Mouse (Mus musculus): ENCODE results near the gene Dmrtc2. TPM values are rescaled to one million over a fixed set of nuclear protein-coding genes. Genes with fewer than 3 reads are reported as not detected.
A peak's percentile ranks its signal among the peaks of the same experiment; 100 is the strongest.
"Not testable (repeated sequence)": the region's sequence is repeated elsewhere in the genome, so short reads cannot be mapped to it uniquely, and the experiment has no call there.

The Dmrtc2 gene
- polyA plus RNA-seq (2017; shearing (Covaris generic)), result not detected

DNA sequence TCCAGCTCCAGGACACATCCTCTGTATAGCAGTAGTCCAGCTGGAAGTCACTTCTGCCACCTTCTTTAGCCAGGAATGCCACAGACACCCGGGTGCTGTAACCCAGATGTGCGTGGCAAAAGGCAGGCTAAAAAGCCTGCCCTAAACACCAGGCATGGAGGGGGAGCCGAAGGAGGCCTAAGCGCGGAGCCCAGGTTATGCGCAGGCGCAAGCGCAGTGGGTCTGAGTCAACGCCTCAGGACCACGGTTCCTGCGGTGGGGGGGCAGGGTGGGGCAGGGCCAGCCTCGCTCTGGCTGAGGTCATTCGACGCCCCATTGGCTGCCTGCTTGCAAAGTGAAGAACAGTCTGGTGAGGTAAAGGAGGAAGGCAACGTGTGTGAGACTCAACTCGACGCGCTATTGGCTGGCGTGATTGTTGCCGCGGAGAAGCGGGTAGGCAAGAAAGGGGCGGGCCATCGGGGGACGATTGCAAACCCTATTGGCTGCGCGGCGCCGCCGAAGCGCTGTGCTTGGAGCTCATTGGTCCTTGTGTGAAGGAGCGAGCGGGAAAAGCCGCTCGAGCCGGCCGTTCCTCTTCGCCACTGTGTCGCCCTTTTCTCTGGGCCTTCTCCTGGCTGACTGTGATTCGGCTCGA lies at the start of gene Dmrtc2, which contains the start of gene Lypd4:
Gene Dmrtc2, plus strand, starts transcription at position 526 of the 634 bp plus-strand sequence.
Gene Lypd4, minus strand, starts transcription at position 410 of the 634 bp plus-strand sequence.
- ATAC-seq, result no peak

DNA sequence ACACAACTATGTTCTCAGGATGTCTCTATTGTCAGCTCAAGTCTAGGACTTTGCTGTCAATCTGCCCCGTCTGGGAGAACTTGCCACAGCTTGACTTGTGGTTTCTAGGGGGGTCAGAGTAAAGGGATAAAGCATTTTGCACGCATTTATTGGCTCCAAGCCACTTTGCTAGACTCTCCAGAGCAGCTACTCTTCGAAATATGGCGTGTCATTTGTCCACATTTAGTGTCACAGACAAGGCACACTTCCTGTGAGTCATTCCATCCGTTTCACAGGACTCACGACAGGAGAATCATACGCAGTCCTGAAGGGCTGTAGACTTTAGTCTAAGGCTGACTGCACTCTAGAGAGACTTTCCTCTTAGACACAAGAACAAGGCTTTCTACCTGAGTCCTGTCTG lies 45.4 kb upstream of the Dmrtc2 start:
- ATAC-seq, result no peak

DNA sequence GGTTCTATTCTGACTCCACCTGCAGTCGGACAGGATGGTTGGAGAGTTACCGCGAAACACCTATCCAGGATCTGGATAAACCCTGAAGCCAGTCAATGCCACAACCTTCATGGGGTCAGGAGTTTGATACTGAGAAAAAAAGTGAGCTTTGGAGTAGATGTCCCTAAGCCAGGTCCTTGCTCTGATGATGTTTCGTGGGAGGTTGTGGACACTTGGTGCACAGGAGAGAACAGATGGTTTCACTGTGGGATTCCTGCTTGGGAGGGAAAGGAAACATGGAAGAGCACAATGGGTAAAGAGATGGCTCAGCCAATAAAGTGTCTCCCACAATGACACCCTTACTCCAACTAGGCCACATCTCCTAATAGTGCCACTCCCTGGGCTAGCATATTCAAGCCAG lies 42.7 kb upstream of the Dmrtc2 start:
- no peak for ATAC-seq

DNA sequence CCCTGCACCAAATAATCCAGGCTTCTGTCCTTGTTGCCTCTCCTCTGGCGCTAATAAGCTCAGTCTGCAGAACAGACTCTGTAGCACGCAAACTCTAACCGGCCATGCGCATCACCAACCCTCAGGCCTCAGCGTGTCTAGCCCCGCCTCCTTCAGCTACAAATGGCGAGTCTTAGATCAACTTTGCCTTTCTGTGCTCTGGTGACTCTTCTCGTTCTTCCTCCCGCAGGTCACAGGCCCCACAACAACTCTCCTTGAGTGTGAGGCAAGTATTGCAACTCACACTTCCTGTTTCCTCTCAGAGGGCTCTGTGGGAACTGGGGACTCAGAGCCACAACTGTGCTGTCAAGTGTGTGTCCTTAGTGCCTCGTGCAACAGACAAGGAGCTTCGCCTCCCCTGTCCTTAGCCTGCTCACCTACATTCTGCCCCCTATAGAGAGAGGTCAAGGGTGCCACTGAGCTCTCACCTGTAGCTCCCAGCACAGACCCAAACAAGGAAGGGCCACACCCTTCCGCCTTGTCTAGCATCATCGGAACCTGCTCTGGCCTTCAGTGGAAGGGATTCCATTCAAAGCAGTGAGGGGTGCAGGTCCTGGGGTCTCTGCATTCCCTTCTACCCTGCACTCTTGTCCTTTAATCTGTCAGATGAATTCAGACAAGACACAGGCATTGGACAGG lies 31.0 kb upstream of the Dmrtc2 start:
- ATAC-seq, result peak; percentile 92

DNA sequence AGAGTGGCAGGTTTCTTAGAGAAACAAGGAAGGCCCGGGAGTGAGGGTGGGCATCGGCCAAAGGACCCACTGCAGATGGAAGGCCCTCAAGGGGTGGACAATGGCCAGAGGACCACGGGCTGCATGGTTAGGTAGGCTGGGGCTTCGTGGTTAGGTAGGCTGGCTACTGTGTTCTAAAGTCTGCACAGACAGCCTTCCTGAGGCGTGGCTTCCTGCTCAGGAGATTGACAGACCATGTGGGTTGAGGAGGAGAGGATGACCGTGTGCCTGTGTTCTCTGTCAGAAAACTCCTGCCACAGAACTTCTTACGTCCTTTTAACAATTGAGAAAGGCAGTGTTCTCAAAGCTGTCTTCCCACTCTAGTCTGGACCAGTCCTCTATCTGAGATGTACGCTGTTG lies 30.4 kb upstream of the Dmrtc2 start:
- no peak for ATAC-seq

DNA sequence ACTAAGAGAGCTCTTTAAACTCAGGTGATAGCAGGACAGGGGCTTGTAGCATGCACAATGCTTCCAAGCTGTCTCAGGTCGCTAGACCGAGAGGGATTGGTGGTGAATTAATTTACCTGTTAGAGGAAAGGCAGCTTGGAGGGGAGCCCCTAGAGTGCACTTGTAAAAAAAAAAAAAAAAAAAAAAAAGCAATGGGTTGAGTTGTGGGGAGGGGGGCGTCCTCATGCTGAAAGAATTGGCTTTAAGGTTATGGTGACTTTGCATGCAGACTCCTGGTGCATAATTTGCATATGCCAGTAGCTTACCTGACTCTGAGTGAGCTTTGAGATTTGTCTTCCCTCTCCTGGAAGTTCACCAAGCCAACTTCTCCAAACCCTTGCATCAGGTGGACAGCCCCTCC lies 29.5 kb upstream of the Dmrtc2 start:
- ATAC-seq, result no peak

DNA sequence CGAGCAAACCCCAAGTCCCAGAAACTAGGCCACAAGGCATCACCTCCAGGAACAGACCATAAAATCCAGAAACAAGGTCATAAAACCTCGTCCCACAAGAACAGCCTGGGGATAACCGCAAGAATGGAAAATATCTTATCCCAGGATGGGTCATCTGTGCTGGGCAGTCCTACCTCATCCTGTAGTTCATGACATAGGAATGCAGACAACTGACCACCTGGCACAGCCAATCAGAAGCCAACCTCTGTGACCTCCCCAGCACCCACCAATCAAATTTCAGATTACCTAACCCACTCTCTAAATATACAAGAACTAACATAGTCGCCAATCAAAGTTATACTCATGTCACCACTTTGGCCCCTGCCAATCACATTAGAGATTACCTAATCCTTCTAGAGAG lies 28.8 kb upstream of the Dmrtc2 start:
- ATAC-seq, result no peak

DNA sequence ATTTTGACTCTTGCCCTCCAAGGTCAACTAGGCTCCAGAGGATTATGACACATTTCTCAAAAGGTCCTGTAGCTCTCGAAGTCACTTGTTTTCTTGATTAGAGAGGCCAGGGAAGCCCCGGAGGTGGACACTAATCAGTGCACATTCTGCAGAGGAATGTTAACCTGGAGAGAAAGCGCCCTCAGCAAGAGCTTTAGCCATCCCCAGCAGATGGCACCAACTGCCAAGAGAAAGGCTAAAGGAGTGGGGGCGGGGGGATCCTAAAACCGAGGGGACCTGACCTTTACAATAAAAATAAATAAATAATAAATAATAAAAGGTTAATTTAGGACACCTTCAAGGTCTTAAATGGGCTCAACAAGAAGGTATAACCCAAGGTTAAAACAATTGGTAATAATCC lies 25.7 kb upstream of the Dmrtc2 start:
- ATAC-seq, result no peak

DNA sequence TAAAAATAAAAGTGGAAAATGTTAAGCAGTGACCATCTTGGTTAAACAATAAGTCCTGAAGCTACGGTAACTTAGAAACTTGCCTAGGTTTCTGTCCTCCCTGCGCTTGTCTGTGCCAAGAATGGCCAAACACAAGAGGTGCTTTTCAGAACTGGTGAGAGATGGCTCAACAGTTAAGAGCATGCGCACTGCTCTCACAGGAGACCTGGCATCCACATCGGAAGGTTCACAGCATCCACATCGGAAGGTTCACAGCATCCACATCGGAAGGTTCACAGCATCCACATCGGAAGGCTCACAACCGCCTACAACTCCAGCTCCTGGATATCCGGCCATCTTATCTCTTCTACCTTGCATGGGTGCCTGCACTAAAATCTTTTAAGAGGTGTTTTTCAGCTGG lies 24.7 kb upstream of the Dmrtc2 start:
- ATAC-seq, result no peak

DNA sequence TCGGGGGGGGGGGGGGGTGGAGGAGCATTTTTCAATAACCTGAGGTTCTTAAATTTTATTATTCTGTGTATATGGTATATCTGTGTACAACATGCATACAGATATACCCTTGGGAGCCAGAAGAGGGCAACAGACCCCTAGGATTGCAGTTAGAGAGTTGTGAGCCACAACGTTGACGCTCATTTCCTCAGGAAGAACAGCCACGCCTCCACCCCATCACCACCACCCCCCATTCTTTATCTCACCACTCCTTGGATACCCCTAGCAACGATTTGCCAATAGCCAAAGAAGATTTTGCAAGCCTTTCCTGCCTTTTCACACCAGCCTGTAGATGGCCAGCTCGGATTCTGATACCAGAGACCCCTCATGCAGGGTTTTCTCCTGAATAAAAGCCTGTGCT lies 24.1 kb upstream of the Dmrtc2 start:
- peak; percentile 36 for ATAC-seq

DNA sequence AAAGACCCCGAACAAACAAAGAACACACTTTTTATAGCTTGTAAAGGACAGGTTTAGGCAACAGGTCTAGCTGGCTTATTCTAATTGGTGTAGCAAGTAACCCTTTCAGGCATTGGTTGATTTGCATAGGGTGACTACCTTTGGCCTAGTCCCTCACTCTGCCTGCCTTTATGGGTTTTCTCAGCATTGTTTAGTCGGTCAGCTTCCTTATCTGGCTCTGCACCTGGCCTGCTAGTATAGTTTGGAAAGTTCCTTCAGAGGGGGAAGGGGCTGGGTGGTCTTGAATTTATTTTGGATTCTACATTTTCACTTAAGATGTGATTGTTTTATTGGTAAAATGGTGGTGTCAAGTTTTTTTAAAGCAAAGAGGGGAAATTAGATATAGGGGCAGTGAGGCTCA lies 23.3 kb upstream of the Dmrtc2 start:
- not testable (repeated sequence) for ATAC-seq

DNA sequence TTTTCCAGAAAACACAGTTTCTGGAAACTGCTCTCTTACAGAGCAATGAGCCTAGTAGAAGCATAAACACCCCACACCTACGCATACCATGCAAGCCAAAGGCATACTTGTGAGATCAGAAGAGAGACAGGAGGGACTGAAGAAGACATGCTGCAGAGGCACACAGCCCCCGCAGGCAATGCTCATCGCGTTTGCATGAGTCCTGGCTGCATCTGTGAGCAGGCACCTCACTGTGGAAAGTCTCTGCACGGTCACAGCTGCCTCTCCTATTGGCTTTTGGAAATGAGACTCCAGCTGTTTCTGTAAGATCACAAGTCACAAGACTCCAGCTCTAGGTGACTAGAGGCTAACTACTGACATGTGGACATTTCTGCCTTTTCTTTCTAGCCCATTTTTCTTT lies 19.7 kb upstream of the Dmrtc2 start:
- ATAC-seq, result no peak

DNA sequence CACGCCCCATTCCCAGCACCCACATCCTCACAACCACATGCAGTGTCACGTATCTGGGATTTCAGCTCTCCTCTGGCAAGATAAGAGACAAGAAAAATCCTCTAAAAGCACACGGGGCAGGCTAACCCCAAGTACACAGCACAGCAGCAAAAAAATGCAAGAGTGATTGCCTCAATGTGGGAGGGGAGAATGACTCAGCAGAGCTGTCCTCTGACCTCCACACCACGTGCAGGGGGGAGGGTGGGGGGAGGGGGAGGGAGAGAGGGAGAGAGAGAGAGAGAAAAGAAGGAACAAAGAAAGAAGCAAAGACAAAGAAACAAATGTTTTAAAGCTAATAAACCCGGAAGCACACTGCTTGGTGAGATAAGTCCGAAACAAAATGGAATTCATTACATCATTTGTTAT lies 19.0 kb upstream of the Dmrtc2 start:
- no peak for ATAC-seq

DNA sequence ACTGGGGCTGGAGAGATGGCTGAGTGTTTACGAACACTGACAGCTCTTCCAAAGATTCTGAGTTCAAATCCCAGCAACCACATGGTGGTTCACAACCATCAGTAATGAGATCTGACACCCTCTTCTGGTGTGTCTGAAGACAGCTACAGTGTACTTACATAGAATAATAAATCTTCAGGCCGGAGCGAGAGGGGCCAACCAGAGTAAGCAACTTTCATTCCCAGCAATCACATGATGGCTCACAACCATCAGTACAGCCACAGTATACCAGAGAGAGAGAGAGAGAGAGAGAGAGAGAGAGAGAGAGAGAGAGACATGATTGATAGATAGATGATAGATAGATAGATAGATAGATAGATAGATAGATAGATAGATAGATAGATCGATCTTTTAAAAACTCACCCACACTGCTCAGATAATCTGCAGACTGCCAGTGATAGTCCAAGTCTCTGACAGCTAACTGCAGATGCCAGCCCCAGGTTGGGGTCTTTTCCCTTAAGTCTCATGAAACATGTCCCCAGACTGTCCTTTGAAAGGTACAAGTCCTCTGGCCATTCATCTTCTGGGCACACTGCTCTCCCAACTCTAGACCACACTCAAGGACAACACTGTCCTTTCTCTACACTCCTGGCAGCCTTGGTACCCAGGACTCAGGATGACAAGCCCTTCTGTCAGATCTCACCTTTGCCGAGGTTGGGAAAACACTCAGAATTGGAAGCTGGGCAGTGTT lies 18.1 kb upstream of the Dmrtc2 start:
- ATAC-seq, result no peak

DNA sequence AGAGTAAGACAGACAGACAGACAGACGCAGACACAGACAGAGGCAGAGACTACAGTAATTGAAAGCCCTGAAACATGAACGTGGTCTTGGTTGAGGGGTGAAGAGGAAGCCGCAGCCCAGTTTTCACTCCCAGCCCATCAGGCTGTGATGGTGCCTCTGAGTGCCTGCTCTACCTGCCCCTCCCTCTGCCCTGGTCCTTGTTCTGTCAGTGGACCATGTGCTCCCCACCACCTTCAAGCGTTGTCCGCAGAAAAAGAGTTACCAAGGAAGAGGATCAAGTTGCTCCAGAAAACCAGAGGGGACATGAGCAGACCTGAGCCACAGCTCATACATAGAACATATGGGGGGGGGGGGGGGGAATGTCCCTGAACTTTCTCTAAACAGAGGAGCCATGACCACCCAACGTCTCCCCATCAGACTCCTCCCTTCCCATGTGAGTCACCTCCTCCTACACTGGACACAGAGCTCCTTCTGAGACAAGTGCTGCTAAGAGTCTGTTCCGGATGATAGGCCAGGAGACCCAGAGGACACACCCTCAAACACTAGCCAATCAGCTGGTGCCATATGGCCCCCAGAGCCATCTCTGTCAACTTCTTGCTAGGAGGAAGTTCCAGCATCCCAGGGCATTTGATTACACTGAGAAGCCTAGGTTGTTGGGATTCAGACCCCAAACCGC lies 17.2 kb upstream of the Dmrtc2 start:
- ATAC-seq, result no peak

DNA sequence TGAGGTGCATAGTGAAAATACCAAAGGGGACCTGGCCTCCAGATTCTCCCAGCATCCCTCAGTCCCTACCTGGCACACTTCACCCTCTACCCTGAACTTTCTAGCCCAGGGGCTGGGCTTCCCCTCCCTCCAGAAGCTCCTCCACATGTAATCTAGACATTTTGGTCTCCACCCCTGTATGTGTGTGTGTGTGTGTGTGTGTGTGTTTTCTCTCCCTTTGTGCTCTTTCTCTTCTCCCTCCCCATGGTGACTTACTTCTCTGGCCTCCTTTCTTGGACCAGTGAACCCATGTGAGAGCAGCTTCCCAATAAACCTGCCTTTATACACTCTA lies 16.7 kb upstream of the Dmrtc2 start:
- ATAC-seq, result no peak

DNA sequence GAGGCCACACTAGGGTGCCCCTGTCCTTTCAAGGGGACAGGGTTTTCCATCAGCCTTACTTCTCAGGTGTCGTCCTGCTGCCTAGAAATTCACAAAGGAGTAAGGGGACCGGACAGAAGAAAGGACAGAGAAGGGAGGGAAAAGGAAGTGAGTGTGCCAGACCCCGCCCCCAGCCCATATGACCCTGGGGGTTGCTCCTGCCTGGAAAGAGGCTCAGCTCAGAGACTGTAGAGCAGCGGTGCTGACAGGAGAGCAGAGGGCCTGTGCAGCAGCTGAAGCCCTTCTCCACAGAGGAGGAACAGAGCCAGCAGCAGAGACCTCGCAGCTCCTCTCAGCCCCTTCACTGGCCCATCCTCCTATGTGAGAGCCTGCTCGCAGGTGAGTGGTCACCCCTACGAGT lies 16.2 kb upstream of the Dmrtc2 start:
- ATAC-seq, result no peak

DNA sequence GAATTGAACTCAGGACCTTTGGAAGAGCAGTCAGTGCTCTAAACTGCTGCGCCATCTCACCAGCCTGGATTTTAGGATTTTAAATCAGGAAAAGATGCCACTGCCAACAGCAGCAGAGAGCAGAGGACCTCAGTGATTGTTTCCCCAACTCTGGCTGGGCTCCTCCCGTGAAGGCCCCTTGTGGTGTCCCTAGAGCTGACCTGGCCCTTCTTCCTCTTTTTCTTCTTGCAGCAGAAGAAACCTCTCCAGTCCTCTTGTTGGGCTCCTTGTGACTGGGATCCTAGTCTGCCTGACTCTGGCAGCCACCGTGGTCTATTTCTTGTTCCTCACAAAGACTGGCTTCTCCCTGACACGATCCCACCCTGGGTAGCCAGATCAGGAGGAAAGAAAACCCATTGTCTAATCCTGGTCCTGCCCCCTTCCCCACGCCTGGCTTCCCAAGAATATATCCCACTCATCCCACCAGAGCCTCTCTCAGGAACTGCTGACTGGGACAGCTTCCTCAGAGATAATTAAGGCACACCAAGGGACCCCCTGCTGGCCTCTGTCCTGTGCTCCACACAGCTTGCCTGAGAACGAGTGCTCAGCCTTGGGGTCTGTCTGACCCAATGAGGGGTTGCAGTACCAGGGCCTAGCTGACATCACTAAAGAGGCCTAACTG lies 13.3 kb upstream of the Dmrtc2 start:
- ATAC-seq, result no peak

DNA sequence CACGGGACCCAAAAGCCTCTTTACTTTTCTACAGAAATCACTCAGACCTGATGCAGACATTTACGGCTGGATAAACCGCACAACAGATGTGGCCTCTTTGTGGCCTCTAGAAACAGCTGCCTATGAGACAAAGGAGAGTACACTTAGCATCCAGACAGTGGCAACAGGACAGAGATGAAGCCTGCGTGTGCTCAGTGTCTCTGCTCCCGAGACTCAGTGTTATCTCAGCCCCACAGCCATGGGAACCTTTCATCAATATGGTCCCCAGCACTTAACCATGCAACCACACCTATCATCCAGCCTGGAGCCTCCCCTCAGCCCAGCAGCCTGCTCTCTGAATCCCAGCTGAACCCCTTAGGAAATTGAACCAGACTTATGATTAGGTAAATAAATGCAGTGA lies 10.6 kb upstream of the Dmrtc2 start:
- ATAC-seq, result no peak

DNA sequence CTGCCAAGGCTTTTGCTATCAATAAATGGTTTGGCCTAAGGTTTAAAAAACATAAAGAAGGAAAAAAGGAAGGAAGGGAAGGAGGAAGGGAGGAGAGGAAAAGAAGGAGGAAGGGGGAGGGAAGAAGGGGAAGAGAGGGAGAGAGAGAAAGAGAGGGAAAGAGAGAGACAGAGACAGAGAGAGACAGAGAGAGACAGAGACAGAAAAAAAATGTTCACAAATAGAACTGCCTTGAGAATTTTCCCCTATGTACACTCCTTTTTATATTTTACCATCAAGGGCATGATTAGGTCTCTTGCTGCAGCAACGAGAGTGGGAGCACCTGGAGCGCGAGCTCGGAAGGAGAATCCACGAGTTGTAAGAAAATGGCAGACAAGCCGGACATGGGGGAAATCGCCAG lies 7.9 kb upstream of the Dmrtc2 start, which contains the start of gene Gm9844:
Gene Gm9844, plus strand, starts transcription at position 301 of the 400 bp plus-strand sequence.
- no peak for ATAC-seq

DNA sequence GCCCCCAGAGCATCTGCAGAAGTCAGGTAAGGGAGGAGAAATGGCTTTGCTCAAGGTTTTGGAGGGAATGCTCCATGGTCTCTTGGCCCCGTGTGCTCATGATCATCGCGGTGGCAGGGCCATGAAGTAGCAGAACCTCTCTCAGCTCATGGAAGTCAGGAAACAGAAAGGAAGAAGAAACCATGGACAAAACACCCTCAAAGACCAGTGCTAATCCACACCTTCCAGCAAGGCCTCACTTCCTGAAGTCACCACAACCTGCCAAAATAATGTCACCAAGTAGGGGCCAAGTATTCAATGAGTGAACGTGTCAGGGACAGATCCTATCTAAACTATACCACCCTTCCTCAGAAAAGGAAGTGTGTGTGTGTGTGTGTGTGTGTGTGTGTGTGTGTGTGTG lies 7.0 kb upstream of the Dmrtc2 start:
- no peak for ATAC-seq

DNA sequence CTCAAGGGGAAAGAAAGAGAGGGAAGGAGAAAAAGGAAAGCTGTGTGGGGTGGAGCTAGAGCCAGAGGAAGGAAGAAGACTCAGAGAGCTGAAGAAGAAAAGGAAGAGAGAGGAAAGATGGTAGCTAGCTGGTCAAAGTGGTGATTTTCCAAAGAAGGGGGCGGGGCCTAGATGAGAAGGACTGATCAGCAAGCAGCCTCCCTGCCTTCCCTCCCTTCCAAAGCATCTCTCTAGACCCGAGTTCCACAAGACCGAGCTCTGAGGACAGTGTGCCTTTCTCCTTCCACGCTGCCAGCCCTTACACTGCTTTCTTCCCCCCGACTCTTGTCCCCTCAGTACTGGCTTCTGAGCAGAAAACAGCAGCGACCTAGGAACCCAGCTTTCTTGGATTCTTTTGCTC lies 5.7 kb upstream of the Dmrtc2 start:
- ATAC-seq, result no peak

DNA sequence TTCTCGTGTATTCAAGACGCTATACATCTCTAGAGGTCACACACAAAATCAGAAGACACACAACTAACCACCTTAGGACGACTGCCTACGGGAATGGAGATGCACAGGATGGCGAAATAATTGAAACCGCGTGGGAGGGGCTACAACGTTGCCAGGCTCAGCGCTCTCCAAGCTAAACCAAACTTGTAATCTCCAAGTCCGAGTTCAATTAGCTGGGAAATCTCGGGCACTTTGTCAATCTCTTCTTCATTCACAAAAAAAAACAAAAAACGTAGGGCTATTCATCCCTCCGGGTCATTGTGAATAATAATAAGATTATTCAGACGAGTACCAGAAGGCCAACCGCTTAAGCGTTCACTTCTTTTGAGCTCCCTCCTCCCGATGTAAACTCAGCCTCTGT lies 777 bp upstream of the Dmrtc2 start:
- no peak for ATAC-seq
